Mouse (Mus musculus) embryo, embryonic 11 days (tissue): ENCODE data around the gene Abl2.
A peak's percentile ranks its signal among the peaks of the same experiment; 100 is the strongest.

Experiments used
- DNase-seq: peaks from one replicate; pipeline ENCODE4 v3.0.0-alpha.2; 2015

The Abl2 gene

DNA sequence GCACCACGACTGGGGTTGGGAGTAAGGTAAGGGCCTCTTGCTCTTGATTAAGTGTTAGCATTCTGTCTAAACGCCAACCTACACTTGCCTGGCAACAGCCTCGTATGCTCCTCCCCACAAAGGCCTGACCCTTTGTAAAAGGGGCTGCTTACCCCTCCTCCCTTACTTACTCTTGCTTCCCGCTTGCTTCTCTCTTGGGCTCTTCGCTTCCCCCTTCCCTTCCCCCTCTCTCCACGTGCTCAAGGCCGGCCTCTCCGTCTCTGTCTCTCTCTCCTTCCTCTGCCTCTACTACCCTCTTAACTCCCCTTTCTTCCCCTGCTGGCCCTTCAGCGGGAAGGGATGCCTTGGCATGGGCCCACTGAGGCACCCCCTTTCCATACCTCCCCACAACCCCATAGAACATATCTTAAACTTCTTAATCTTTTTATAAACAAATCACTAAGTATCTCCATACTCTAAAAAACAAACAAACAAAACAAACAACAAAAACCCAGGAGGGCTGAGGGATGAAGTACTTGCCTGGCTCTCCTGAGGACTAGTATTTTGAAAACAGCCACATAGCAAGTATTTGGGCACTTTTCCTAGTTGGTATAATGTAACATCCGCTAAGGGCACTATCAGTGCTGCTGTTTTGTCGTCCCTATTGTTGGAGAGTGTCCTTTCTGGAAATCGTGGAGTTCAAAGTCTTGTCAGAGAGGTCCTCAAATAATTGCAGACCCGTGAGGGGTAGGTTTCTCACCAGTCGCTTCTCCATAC, 114.3 kb downstream of the Abl2 start:
- no peak for DNase-seq

- DNase-seq, result peak; percentile 39
Measured at GRCm38 (mm10) chr1:156673476-156674194, 115.0 kb downstream of the Abl2 start.

DNA sequence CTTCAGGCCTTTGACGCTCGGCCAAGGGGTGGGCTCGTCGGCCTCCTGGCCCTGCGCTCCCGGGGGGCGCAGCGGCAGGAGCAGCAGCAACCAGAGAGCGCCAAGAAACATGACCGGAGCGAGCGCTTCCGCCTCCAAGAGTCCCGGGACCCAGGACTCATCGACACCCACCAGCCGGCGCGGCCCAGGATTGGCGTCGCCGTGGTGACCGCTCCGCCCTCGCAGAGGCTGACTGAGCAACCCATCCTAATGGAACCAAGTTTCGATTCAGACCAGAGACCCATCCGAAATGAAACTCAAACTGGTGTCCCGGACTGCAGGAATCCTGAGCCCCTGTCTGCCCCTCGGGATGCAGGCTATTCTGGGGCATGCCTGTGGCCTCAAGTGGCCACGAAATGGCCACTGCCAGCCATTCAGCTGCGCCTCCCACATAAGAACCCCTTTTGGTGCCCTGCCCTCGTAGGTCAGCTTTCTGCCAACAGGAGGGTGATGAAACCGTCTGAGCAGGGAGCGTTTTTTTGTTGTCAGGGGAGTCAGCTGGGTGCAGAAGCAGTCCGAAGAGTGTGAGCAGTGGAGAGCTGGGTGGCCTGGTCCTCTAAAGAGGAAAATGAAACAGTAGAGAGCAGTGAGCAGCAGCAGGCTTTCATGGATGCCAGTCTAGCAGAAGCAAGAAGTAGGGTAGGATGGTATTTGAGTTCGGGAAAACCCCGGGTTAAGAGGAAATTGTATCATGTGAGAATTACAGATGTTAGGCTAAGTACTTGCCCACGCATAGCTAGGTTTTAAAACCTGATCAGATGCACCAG, 115.8 kb downstream of the Abl2 start, which contains the start of gene Tor3a:
Gene Tor3a (minus strand): TSS at position 162 of the 806 bp plus-strand sequence.
- peak; percentile 86 for DNase-seq

DNA sequence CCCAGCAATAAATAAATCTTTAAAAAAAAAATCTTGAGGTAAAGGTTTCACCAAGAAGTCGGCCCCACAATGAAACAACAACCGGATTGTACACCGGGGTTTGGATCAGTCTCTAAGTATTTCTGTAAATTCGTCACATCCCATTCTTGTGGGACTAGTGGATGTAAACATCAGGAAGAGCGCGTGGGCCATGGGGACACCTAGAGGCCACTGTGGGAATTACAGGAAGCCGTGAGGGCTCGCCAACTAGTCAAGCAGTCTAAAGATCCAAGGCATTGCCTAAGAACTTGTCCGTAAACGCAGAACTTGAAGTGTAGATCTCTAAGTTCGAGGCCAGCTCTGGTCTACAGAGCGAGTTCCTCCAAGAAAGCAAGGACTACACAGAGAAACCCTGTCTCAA, 117.6 kb downstream of the Abl2 start:
- DNase-seq, result peak; percentile 70

DNA sequence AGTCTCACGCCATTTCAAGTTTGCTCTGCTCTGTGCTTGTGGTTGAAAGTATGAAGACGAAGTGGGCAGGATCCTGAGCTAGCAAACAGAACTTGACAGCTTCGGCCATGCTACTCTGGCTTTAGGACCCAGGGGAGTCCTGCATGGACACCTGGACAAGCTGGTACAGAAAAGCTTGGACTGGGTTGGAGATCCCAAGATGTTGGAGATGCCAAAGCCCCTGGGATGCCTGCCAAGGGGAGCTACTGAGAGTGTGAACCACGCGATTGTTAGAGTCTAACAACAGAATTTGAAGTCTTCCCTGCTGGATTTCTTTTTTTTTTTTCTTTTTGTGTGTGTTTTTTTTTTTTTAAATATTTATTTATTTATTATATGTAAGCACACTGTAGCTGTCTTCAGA, 118.0 kb downstream of the Abl2 start:
- no peak for DNase-seq

- DNase-seq, result no peak
Measured at GRCm38 (mm10) chr1:156677230-156677629, 118.6 kb downstream of the Abl2 start.

DNA sequence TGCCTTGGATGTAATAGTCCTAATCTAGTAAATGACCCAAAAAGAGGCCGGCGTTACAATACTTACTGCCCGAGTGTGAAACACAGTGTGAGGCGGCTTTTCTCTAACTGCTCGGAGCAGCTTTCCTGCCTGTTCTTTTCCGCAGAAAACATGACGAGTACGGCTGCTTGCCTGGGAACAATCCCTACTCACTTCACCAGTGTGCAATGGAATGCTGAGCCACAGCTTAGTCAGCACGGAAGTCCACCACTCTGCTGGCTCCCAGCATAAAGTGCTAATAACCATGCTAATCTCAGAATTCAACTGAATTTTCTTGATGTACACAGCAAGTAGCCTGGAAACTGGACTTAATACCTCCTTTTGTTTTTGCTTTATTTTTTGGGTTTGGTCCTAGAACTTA, 121.0 kb downstream of the Abl2 start:
- DNase-seq, result no peak

DNA sequence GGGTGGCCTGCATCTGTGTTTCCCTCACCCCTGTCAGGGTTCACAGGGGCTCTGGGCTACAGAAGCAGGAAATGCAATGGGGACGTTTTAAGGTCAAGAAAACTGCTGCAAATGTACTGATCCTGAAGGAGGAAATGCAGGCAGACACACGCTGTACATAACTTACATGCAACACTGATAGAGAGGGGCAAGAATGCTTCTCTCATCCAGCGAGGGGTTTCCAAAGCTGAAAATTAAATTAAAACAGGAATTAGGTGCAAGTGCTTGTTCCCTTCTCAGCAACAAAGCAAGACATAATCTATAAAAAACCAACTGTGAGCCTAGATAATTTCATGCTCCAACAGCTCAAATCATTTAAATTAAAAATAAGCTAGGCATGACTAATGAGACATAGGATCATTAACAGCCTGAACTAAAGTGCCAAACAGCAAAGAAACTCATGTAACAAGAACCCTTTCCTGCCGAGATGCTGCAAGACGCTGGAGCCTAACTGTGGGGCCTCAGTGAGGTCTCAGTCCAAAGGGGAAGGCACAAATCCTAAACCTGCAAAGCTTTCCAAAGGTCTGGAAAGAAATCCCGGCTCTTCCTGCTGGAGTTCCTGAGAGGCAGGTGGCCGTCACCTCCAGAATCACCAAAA, 127.6 kb downstream of the Abl2 start:
- no peak for DNase-seq
